Mouse (Mus musculus) spleen, postnatal 36 days (tissue): Measurements from ENCODE around the gene Ano10.
"Not testable (repeated sequence)": the region's sequence is repeated elsewhere in the genome, so short reads cannot be mapped to it uniquely, and the experiment has no call there.

Source experiments
- DNase-seq, 2 experiments: peaks; one replicate each; pipeline ENCODE4 v3.0.0; 2022; ENCODE audit warnings: low spot score in 2 of 2, mixed read lengths in 1 of 2

The Ano10 gene

GRCm38 (mm10) chr9:122294242-122294881, at the start of gene Ano10:
Gene Ano10 (minus strand): TSS chr9:122294423.
- peak; percentile 98 to 99 for DNase-seq

DNA sequence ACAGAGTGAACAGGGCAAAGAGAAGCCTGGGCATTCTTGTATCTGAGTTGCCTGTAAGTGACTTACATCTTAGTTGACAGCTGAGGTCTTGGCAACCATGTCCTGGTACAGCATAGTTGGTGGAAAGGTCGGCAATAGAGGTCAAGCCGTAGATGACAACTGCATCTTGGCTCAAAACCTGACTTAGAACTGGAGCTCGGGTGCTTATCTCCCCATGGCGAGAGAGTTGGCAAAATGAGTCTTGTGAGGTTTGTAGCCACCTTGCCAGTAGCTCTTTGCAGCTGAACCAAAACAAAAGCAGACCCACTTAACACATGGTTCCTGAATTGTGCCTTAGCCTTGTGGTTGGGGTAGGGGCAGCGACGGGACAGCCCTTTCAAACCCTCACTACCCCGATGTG, 49.2 kb upstream of the Ano10 start:
- DNase-seq: no peak

- DNase-seq: no peak
These were observed 45.7 kb upstream of the Ano10 start for GRCm38 (mm10) chr9:122339972-122340371.

- DNase-seq: peak; percentile 24 to 31
These were observed 43.3 kb upstream of the Ano10 start for GRCm38 (mm10) chr9:122337510-122337931.

GRCm38 (mm10) chr9:122336677-122337076, 42.5 kb upstream of the Ano10 start:
- DNase-seq: no peak

DNA sequence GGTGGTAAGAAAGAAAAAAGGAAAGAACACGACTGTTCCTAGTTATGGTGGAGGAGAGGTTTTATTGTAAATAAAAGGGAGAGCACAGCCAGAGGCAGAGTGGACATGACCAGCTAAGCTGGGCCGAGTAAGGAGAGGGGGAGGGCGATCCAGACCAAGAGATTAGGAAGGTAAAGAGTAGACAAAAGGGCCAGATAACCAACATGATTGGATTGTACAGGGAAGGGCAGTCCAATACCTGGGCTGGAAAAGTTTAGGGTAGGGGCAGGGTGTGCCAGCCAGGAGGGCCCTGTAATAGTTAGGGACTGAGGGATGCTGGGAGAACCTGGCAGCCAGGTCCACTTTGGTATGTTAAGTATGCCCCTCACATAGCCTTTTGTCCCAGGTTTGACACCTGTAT, 34.0 kb upstream of the Ano10 start:
- no peak for DNase-seq

DNA sequence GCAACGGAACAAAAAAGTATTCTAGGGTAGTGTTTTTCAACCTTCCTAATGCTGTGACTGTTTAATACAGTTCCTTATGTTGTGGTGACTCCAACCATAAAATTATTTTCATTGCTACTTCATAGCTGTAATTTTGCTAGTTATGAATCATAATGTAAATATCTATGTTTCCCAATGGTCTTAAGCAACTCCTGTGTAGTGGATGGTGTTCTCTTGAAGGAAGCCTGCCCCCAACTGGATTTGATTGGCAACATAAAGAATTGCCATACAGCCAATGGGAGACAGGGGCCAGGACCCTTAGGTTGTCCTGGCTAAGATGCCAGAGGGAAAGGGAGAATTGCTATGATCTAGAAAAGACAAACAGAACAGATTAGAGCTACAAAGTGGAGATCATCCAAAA, 31.8 kb upstream of the Ano10 start:
- DNase-seq: no peak

GRCm38 (mm10) chr9:122322356-122322755, 28.1 kb upstream of the Ano10 start:
- no peak for DNase-seq

GRCm38 (mm10) chr9:122320626-122321025, 26.4 kb upstream of the Ano10 start:
- DNase-seq: no peak

- no peak for DNase-seq
These were observed 22.3 kb upstream of the Ano10 start for GRCm38 (mm10) chr9:122316562-122316961.

GRCm38 (mm10) chr9:122315501-122315900, 21.3 kb upstream of the Ano10 start:
- DNase-seq: no peak

DNA sequence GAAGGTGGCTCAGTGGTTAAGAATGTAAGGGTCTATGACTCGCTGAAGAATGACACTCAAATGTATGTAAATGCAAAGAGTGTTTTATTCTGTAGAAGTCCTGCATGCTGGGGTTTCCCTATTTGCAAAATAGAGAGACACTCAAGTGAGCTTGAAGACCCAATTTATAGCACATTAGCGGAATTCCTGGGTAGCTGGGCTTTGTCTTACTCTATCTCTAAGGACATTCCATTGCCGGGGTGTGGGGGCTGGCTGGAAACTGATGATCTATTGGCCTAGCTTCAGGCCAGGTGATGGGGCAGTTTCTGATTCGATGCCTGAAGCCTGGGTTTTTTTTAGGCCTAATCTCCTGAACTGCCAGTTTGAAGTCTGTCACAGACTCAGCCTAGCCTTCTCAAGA, 20.7 kb upstream of the Ano10 start:
- DNase-seq: no peak

GRCm38 (mm10) chr9:122314386-122314785, 20.2 kb upstream of the Ano10 start:
- DNase-seq: no peak

GRCm38 (mm10) chr9:122313128-122313527, 18.9 kb upstream of the Ano10 start:
- DNase-seq: not testable (repeated sequence)

GRCm38 (mm10) chr9:122312296-122312990, 18.2 kb upstream of the Ano10 start:
- DNase-seq: no peak

GRCm38 (mm10) chr9:122311051-122311760, 17.0 kb upstream of the Ano10 start:
- no peak for DNase-seq

GRCm38 (mm10) chr9:122310613-122311049, 16.4 kb upstream of the Ano10 start:
- DNase-seq: peak; percentile 62 to 76

DNA sequence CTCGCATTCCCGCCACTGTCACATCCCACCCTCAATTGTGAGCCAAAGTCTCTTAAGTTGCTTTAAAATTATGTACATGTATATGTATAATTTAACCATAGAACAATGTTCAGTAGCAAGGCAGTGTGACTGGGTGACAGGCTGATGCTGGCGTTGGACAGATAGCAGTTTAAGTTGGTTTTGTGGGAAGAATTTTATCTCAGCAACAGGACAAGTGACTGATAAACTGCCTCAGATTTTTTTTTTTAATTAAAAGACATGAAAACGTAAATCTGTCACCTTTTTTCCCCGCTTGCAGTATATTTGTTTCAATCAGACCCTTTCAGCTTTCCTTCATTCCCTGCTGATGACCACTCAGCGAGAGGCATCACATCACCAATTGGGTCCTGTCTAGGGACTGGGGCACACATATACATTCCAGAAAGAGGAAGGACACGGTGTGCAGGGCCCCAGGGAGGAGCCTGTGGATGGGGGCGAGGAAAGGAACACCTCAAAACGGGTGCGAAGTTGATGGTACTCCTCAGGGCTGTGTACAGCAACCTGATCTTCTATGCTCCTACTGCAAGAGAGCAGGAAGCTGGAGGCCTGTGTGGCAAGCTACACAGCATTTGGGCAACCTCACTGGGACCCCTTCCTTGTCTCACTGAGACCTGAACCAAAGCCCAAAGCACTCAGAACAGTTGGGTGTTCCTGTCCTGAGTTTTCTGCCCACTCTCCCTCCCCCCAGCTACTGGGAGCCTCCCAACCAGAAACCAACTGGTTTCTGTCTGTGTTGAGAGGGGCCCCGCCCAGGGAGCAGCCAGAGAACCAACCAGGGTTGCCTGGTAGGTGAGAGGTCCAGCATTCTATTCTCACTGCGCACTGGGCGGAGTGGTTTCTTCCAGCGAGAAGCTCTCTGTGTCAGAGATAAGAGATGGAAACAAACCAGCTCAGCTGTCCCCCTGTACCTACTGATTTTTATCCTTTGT, 15.1 kb upstream of the Ano10 start:
- DNase-seq: no peak

GRCm38 (mm10) chr9:122305302-122305701, 11.1 kb upstream of the Ano10 start:
- DNase-seq: no peak

DNA sequence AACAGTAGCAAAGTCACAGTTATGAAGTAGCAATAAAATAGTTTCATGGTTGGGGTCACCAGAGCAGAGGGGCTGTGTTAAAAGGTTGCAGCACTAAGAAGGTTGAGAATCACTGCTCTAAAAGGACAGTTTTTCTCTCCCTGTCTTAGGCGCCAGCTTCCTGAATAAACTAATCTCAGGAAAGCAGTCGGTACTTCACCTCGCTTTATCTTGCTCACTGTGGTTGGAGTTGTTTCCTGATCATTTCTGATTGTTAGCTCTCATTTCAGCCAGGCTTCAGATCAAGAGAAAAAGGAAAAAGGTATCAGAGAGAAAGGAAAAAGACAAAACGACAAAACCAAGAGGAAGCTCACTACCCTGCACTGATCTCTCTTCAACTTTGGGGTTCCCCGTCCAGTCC, 1.9 kb upstream of the Ano10 start:
- DNase-seq: no peak

DNA sequence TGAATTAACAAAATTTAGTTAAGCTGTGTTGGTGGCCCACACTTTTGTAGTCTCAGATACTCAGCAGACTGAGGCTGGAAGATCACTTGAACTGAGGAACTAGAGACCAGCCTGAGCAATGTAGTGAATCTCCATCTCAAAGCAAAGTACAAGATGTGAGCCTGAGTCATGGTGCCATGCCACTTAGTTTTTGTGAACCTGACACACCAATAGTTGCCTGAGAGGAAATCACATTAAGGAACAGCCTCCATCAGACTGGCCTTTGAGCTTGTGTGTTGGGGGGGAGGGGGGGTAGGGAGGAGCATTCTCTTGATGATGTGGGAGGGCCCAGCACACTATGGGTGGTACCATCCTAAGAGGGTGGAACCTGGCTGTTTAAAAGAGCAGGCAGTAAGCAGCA, 1.2 kb upstream of the Ano10 start:
- no peak for DNase-seq

DNA sequence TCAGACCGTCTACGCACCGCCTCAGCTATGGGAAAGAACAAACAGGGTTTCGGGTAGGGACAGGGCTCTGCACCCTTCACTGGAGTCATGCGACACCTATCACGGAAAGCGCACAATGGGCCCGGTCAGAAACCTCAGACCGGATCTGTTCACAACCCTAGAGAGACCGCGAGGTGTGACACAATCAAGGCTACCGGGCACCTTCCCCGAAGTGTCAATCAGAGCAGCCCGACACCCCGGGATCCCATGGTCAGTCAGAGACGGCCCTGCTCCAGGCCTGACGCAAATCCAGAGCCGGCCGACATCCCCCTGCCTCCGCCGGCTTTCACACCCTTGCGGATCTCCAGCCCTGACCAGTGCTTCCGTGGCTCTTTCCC, 370 bp downstream of the Ano10 start:
- DNase-seq: peak; percentile 52 to 63
